Mouse (Mus musculus) MEL (cell line): ENCODE data around the gene Klhl41. TPM values are rescaled to one million over a fixed set of nuclear protein-coding genes. Genes with fewer than 3 reads are reported as not detected.

Experiments used
- DNase-seq: peaks from one replicate; pipeline ENCODE4 v3.0.0; 2011; ENCODE audit warnings: low read depth, low spot score
- H3K27ac ChIP-seq: 2 replicates; pipeline ENCODE4 v1.5.1; 2012; ENCODE audit warnings: low read depth, mild to moderate bottlenecking, control low read depth, low read length, moderate library complexity; ENCODE audit not compliant: control insufficient read depth
- H3K27me3 ChIP-seq, 2 experiments: fragments of 150-350 bp in 1 of 2; sonication (generic) in 1 of 2; 2 replicates each; pipeline ENCODE4 v1.6.1; 2012; ENCODE audit warnings: low read length in 2 of 2, mild to moderate bottlenecking in 2 of 2, improper control_type of control experiment in 1 of 2, moderate library complexity in 1 of 2; ENCODE audit not compliant: insufficient read depth in 2 of 2, control insufficient read depth in 1 of 2
- H3K36me3 ChIP-seq, 2 experiments: 2 replicates each; pipeline ENCODE4 v1.6.1; 2012 to 2014; ENCODE audit warnings: low read length in 2 of 2, improper control_type of control experiment in 1 of 2, inconsistent platforms in 1 of 2, mild to moderate bottlenecking in 1 of 2; ENCODE audit not compliant: insufficient read depth in 2 of 2, control insufficient read depth in 1 of 2
- H3K4me1 ChIP-seq, 2 experiments: fragments of 150-350 bp in 1 of 2; sonication (generic) in 1 of 2; 2 replicates each; pipeline ENCODE4 v1.6.1; 2012; ENCODE audit warnings: low read length in 2 of 2, improper control_type of control experiment in 1 of 2, mild to moderate bottlenecking in 1 of 2; ENCODE audit not compliant: insufficient read depth in 2 of 2, control insufficient read depth in 1 of 2
- H3K4me3 ChIP-seq, 2 experiments: fragments of 150-350 bp in 1 of 2; sonication (generic) in 1 of 2; 2 replicates each; pipeline ENCODE4 v1.5.1; 2012; ENCODE audit warnings: low read depth in 2 of 2, low read length in 2 of 2, mild to moderate bottlenecking in 2 of 2, moderate library complexity in 2 of 2, control low read depth in 1 of 2, improper control_type of control experiment in 1 of 2; ENCODE audit not compliant: control insufficient read depth in 1 of 2, insufficient read depth in 1 of 2
- H3K79me2 ChIP-seq: 2 replicates; pipeline ENCODE4 v1.6.1; 2012; ENCODE audit warnings: mild to moderate bottlenecking, low read length, moderate library complexity; ENCODE audit not compliant: control insufficient read depth, poor library complexity, insufficient read depth
- H3K9ac ChIP-seq: 2 replicates; pipeline ENCODE4 v1.6.1; 2012; ENCODE audit warnings: low read depth, mild to moderate bottlenecking, control low read depth, low read length, moderate library complexity; ENCODE audit not compliant: control insufficient read depth, poor library complexity, severe bottlenecking
- H3K9me3 ChIP-seq: fragments of 150-350 bp; sonication (generic); replicated peaks from 2 replicates; pipeline ENCODE4 v1.6.1; 2012; ENCODE audit warnings: mild to moderate bottlenecking, low read length, improper control_type of control experiment, moderate library complexity; ENCODE audit not compliant: insufficient read depth
- CTCF ChIP-seq, 3 experiments: IDR thresholded peaks in 2 of 3; conservative IDR thresholded peaks in 1 of 3; 2 replicates each; pipeline ENCODE4 v1.5.1; 2011 to 2012; ENCODE audit warnings: low read length in 3 of 3, low read depth in 2 of 3, mild to moderate bottlenecking in 2 of 3, improper control_type of control experiment in 1 of 3, inconsistent platforms in 1 of 3, mixed read lengths in 1 of 3, moderate library complexity in 1 of 3; ENCODE audit not compliant: control insufficient read depth in 1 of 3, insufficient read depth in 1 of 3, poor library complexity in 1 of 3, severe bottlenecking in 1 of 3
- E2F4 ChIP-seq: IDR thresholded peaks from 2 replicates; pipeline ENCODE4 v1.6.1; 2011; ENCODE audit warnings: low read depth, low read length, improper control_type of control experiment, borderline replicate concordance
- ETS1 ChIP-seq: IDR thresholded peaks from 2 replicates; pipeline ENCODE4 v1.6.1; 2012; ENCODE audit warnings: low read depth, mild to moderate bottlenecking, inconsistent platforms, low read length, improper control_type of control experiment, moderate library complexity
- HCFC1 ChIP-seq: IDR thresholded peaks from 2 replicates; pipeline ENCODE4 v1.6.1; 2012; ENCODE audit warnings: low read depth, mild to moderate bottlenecking, inconsistent platforms, low read length, improper control_type of control experiment, moderate library complexity
- JUND ChIP-seq: IDR thresholded peaks from 2 replicates; pipeline ENCODE4 v1.6.1; 2011; ENCODE audit warnings: low read depth, mild to moderate bottlenecking, improper control_type of control experiment, low read length
- KAT2A ChIP-seq: conservative IDR thresholded peaks from 2 replicates; pipeline ENCODE4 v1.6.1; 2012; ENCODE audit warnings: low read depth, low read length, improper control_type of control experiment, inconsistent platforms
- MAFK ChIP-seq: IDR thresholded peaks from 2 replicates; pipeline ENCODE4 v1.6.1; 2011; ENCODE audit warnings: low read depth, mild to moderate bottlenecking, low read length, improper control_type of control experiment, borderline replicate concordance
- MAX ChIP-seq: IDR thresholded peaks from 2 replicates; pipeline ENCODE4 v1.6.1; 2011; ENCODE audit warnings: low read length, improper control_type of control experiment
- MXI1 ChIP-seq: IDR thresholded peaks from 2 replicates; pipeline ENCODE4 v1.6.1; 2011; ENCODE audit warnings: mild to moderate bottlenecking, low read depth, low read length, improper control_type of control experiment
- MYC ChIP-seq: IDR thresholded peaks from 2 replicates; pipeline ENCODE4 v1.6.1; 2011; ENCODE audit warnings: low read depth, mild to moderate bottlenecking, low read length, improper control_type of control experiment, moderate library complexity
- NELFE ChIP-seq: IDR thresholded peaks from 2 replicates; pipeline ENCODE4 v1.6.1; 2011; ENCODE audit warnings: low read depth, low read length, improper control_type of control experiment
- POLR2AphosphoS2 ChIP-seq: IDR thresholded peaks from 2 replicates; pipeline ENCODE4 v1.6.1; 2011; ENCODE audit warnings: low read length, improper control_type of control experiment
- POLR2AphosphoS5 ChIP-seq: IDR thresholded peaks from 2 replicates; pipeline ENCODE4 v1.6.1; 2012; ENCODE audit warnings: low read depth, borderline replicate concordance, mild to moderate bottlenecking, inconsistent platforms, low read length, moderate library complexity, mixed read lengths
- RAD21 ChIP-seq: IDR thresholded peaks from 2 replicates; pipeline ENCODE4 v1.6.1; 2011; ENCODE audit warnings: mild to moderate bottlenecking, low read depth, low read length, improper control_type of control experiment
- RCOR1 ChIP-seq: IDR thresholded peaks from 2 replicates; pipeline ENCODE4 v1.6.1; 2012; ENCODE audit warnings: low read depth, mild to moderate bottlenecking, inconsistent platforms, low read length, improper control_type of control experiment
- SIN3A ChIP-seq: IDR thresholded peaks from 2 replicates; pipeline ENCODE4 v1.6.1; 2012; ENCODE audit warnings: low read length, improper control_type of control experiment, inconsistent platforms
- TCF12 ChIP-seq: IDR thresholded peaks from 2 replicates; pipeline ENCODE4 v1.6.1; 2014; ENCODE audit warnings: low read depth, mild to moderate bottlenecking, inconsistent platforms, low read length, improper control_type of control experiment, moderate library complexity
- UBTF ChIP-seq: IDR thresholded peaks from 2 replicates; pipeline ENCODE4 v1.6.1; 2012; ENCODE audit warnings: low read depth, mild to moderate bottlenecking, inconsistent platforms, low read length, improper control_type of control experiment, moderate library complexity, borderline replicate concordance; ENCODE audit not compliant: insufficient read depth
- USF2 ChIP-seq, 2 experiments: IDR thresholded peaks; 2 replicates each; pipeline ENCODE4 v1.6.1; 2011 to 2012; ENCODE audit warnings: improper control_type of control experiment in 2 of 2, low read length in 2 of 2, borderline replicate concordance in 1 of 2, inconsistent platforms in 1 of 2, low read depth in 1 of 2, mild to moderate bottlenecking in 1 of 2; ENCODE audit not compliant: insufficient read depth in 1 of 2
- ZC3H11A ChIP-seq: IDR thresholded peaks from 2 replicates; pipeline ENCODE4 v1.6.1; 2012; ENCODE audit warnings: low read depth, mild to moderate bottlenecking, inconsistent platforms, low read length, improper control_type of control experiment
- ZKSCAN1 ChIP-seq: IDR thresholded peaks from 2 replicates; pipeline ENCODE4 v1.6.1; 2012; ENCODE audit warnings: low read depth, mild to moderate bottlenecking, inconsistent platforms, low read length, improper control_type of control experiment, moderate library complexity
- ZNF384 ChIP-seq: IDR thresholded peaks from 2 replicates; pipeline ENCODE4 v1.6.1; 2012; ENCODE audit warnings: low read depth, mild to moderate bottlenecking, inconsistent platforms, low read length, improper control_type of control experiment
- polyA plus RNA-seq, 2 experiments: library from polyadenylated mRNA; stranded (reverse) in 1 of 2; unstranded in 1 of 2; fragments of >175 nt in 1 of 2; fragments of >200 nt in 1 of 2; gene quantifications; 2 replicates each; pipeline versions ENCODE4 v1.2.1 to v1.2.4; 2012; ENCODE audit warnings: low replicate concordance in 2 of 2, low read depth in 1 of 2; ENCODE audit not compliant: insufficient read length in 2 of 2, insufficient read depth in 1 of 2, missing spikeins in 1 of 2
- total RNA-seq: library from RNA; depleted of rRNA; stranded (reverse); fragments of 300-350 nt; gene quantifications from 2 replicates; pipeline ENCODE4 v1.2.3, GENCODE M21; 2012; rRNA removed

Gene Klhl41
- total RNA-seq (0.10 and 0.12 TPM in 2 replicates), polyA plus RNA-seq (under 1 TPM in 1 of 2 experiments, not detected in 1; 0.04 TPM)

GRCm38 (mm10) chr2:69669853-69670252 is at the start of gene Klhl41:
Klhl41 (plus strand) TSS chr2:69670120.
- no peaks in the 10 kb centered on the region for H3K27me3 ChIP-seq
- DNase-seq = no peak
- H3K4me1 ChIP-seq = no peaks in the 10 kb centered on the region
- H3K79me2 ChIP-seq = no peaks in the 10 kb centered on the region
- H3K4me3 ChIP-seq = no peak within 1 kb of the TSS
- H3K27ac ChIP-seq = no peak within 1 kb of the TSS
- no peak within 1 kb of the TSS for H3K9ac ChIP-seq
- H3K36me3 ChIP-seq = no peaks in the 10 kb centered on the region
- TF ChIP-seq E2F4 = no peak
- H3K9me3 ChIP-seq = no peaks in the 10 kb centered on the region

GRCm38 (mm10) chr2:69629215-69629614 is 40.7 kb upstream of the Klhl41 start:
- H3K36me3 ChIP-seq = no peaks in the 10 kb centered on the region
- H3K27ac ChIP-seq = no peak overlapping the region
- H3K9me3 ChIP-seq = no peaks in the 10 kb centered on the region

GRCm38 (mm10) chr2:69629914-69630313 is 40.0 kb upstream of the Klhl41 start:
- H3K4me3 ChIP-seq = no peak overlapping the region
- H3K27me3 ChIP-seq = peaks cover 0 to 1% of the 10 kb centered on the region in 2 experiments; a peak in 2 of 4 replicates
- no peaks in the 10 kb centered on the region for H3K36me3 ChIP-seq
- no peaks in the 10 kb centered on the region for H3K79me2 ChIP-seq
- TF ChIP-seq RCOR1 (no peak), HCFC1 (no peak), ETS1 (no peak), POLR2AphosphoS5 (no peak)
- no peak overlapping the region for H3K9ac ChIP-seq
- no peak overlapping the region for H3K27ac ChIP-seq
- no peaks in the 10 kb centered on the region for H3K9me3 ChIP-seq
- DNase-seq = no peak
- H3K4me1 ChIP-seq = no peaks in the 10 kb centered on the region

More at GRCm38 (mm10) chr2:69629215-69629614, 40.7 kb upstream of the Klhl41 start:
- H3K27me3 ChIP-seq = peaks cover 0 to 1% of the 10 kb centered on the region in 2 experiments; a peak in 2 of 4 replicates
- no peaks in the 10 kb centered on the region for H3K79me2 ChIP-seq
- no peak for DNase-seq
- H3K4me1 ChIP-seq = no peaks in the 10 kb centered on the region
- H3K9ac ChIP-seq = no peak overlapping the region
- H3K4me3 ChIP-seq = no peak overlapping the region
- TF ChIP-seq CTCF (IDR thresholded peaks at IDR 0.05 in 2 of 3, conservative IDR thresholded peaks at IDR 0.05 in 1 of 3; ENCODE audit: control insufficient read depth in 1 of 3, insufficient read depth in 1 of 3, low read depth in 2 of 3, low read length in 3 of 3, poor library complexity in 1 of 3, severe bottlenecking in 1 of 3) = no peak
- TF ChIP-seq RCOR1 = no peak
- no peak for TF ChIP-seq JUND
- TF ChIP-seq TCF12 = no peak
- TF ChIP-seq RAD21 = no peak
- TF ChIP-seq KAT2A = no peak
- TF ChIP-seq USF2 (IDR thresholded peaks at IDR 0.05; ENCODE audit: borderline replicate concordance in 1 of 2, insufficient read depth in 1 of 2, low read depth in 1 of 2, low read length in 2 of 2) = no peak
- no peak for TF ChIP-seq MAFK
- no peak for TF ChIP-seq E2F4
- no peak for TF ChIP-seq MAX
- no peak for TF ChIP-seq ZKSCAN1
- no peak for TF ChIP-seq NELFE
- no peak for TF ChIP-seq MXI1
- no peak for TF ChIP-seq UBTF
- no peak for TF ChIP-seq POLR2AphosphoS5
- TF ChIP-seq ZC3H11A = no peak
- no peak for TF ChIP-seq POLR2AphosphoS2
- TF ChIP-seq ZNF384 = no peak
- TF ChIP-seq MYC = no peak
- TF ChIP-seq SIN3A = no peak
